Mouse (Mus musculus) gonadal fat pad, adult 2 months (tissue): ENCODE data around the gene Syngap1. TPM values are rescaled to one million over a fixed set of nuclear protein-coding genes. Genes with fewer than 3 reads are reported as not detected.
"Not testable (repeated sequence)": the region's sequence is repeated elsewhere in the genome, so short reads cannot be mapped to it uniquely, and the experiment has no call there.

Experiments used
- DNase-seq: peaks from one replicate; pipeline ENCODE4 v3.0.0-alpha.2; 2012; ENCODE audit warnings: low read depth
- polyA plus RNA-seq: library from polyadenylated mRNA; depleted of rRNA; stranded (reverse); fragments of >200 nt; gene quantifications from 2 replicates; pipeline ENCODE4 v1.2.3, GENCODE M21; 2012; rRNA removed

The Syngap1 gene
- polyA plus RNA-seq = 13.2 and 20.3 TPM in 2 replicates

DNA sequence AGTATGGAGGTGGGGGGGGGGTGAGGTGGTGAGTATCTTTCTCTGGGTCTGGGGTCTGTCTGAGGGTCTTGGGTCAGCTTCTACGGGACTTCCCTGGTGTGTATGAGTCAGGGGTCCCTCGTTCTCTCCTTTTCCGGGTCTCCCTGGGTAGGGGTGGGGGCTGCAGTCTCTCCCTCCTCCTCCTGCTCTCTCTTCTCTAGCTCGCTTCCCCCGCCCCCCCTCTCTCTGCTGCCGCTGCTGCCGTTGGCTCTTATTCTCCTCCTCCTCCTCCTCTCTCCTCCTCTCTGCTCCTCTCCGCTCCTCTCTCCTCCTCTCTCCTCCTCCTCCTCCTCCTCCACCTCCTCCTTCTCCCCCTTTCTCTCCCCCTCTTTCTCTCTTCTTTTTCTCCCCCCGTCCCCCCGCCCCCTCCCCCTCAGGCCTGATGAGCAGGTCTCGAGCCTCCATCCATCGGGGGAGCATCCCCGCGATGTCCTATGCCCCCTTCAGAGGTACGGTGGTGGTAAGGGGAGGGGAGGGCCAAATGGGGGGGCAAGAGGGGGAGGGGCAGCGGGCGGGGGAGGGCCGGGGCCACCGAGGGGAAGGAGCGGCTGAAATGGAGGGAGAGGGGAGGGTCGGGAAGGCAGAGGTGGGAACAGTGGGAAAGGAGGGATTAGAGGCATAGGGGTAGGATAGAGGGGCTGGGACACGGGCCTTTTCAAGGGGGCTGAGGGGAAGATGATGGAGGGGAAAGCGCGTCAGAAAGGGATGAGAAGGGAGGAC is at the start of gene Syngap1:
Gene Syngap1, plus strand, starts transcription at position 223 of the 759 bp plus-strand sequence.
- DNase-seq = no peak

DNA sequence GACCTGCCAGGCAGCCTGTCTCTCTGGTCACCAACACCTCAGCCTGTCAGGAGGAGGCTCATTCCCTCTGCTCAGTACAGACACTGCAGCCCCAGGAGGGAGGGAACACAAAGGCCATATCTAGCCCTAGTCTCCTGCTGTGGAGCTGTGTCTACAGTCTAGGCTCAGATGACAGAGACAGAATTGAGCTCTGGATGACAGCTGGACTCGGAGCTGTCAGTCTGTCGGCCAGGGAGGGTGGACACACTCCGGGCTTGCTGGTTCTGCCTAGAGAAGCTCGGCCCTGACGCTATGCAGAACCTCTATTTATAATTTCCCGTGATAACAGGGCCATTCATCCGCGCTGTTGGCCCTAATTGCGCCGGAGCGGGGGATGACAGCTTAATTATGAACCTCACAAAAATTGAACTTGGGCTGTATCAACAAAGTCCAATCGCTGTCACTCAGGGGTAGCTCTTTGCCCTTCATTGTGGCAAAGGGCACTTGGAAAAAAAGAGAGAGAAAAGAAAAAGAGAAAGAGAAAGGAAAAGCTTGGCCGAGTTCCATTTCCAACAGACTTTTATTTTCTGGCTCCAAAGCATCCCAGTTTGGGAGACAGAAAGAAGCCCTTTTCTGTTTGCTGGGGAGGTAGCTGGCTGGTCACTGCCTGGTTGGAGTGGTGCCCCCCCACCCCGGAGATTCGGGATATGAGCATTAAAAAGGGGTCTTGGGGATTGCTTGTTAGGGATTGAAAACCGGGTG is 48.2 kb upstream of the Syngap1 start:
- no peak for DNase-seq

DNA sequence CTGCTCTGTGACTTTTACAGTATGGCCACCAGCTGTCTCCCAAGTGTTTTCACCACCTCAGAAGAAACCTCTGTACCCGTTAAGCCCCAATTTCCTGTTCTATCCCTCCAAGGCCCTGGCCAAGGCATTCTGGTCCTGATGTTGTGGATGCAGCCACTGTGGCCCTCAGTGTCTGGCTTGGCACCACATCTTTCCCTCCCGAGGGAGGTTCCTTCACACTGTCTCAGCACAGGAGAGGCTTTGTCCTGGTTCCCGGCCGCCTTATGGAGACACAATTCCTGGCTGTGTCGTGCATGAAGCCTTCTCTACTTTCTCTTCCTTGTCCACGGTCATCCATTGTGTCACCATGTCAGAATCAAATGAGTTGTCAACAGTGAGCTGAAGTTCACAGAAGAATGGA is 47.6 kb upstream of the Syngap1 start:
- no peak for DNase-seq

DNA sequence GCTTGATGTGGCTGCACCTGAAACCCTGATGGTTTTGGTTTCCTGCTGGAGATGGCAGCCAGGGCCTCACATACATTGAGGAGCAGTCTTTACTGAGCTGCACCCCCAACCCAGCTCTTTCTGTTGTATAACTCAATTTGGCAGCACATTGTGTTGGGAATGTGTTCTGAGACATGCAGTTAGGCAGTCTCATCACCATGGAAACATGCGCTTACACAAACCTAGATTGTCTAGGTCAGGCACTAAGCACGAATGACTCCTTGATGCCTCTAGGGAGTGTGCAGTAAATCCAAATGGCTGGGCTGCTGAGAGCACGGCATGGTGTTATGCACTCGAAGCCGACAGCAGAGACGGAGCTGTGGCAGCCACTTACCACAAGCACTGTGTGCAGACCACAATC is 46.7 kb upstream of the Syngap1 start:
- DNase-seq = no peak

DNA sequence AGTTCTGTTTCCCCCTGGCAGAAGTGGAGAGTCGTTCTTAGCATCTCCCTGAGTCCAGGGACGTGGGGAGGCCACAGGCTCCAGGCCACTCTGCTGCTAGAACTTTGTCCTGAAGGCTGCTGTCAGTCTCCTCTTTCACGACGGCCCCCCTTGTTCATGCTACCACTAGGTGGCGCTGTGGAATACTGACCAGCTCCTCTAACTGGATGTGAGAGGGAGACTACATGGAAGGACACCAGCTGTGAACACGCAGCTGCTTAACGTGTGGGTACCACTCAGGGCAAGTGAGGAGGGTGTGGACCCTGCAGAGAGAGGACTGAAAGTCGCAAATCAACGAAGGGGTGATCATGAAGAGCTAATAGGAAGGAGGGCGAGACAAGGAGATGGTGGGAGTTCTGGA is 45.5 kb upstream of the Syngap1 start:
- no peak for DNase-seq

DNA sequence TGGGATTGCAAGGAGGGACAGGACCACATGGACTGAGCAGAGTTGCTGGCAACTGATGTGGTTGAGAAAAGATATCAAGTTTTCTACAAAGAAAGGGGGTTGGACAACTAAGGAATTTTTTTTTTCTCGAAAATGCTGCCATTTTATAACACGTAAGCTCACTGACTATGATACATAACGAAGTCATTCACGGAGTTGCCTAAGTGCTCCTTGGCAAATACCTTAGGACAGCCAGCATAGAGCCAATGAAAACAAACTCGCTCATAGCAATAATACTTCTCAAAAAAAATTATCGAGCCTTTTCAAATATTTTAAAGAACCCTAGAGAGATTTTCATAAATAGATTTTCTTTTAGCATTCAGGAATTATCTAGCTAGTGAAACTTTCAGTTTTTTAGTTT is 40.1 kb upstream of the Syngap1 start:
- no peak for DNase-seq

DNA sequence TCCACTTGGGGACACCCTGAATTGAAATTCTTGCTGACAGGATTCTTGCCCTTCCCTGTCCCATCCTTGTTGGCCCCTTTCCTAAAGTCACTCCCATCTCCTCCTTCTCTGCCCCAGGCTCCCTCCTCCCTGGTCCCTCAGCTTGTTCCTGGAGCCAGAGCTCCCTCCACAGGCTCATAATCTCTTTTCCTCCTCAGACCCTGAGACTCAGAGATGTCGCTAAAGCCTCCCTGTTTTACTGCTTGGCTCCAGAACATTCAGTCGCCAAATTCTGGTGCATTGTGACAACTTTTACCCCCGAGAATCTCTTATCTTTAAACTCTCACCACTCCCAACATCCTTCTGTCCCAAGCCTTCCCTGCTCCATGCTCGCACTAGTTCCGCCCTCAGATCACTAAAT is 36.7 kb upstream of the Syngap1 start:
- no peak for DNase-seq

DNA sequence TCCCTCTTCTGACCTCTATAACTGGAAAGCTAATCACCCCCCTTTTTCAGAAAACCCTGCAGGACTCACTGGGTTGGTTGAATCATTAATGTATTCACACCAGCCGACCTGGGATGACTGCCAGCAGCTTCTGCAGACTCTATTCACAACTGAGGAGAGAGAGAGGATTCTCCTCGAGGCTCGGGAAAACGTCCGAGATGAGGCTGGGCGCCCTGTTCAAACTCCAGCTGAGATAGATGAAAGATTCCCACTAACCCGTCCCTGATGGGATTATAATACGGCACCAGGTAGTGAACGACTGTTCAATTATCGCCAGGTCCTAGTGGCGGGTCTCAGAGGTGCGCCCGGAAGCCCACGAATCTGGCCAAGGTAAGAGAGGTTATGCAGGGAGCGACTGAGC is 33.5 kb upstream of the Syngap1 start:
- not testable (repeated sequence) for DNase-seq

DNA sequence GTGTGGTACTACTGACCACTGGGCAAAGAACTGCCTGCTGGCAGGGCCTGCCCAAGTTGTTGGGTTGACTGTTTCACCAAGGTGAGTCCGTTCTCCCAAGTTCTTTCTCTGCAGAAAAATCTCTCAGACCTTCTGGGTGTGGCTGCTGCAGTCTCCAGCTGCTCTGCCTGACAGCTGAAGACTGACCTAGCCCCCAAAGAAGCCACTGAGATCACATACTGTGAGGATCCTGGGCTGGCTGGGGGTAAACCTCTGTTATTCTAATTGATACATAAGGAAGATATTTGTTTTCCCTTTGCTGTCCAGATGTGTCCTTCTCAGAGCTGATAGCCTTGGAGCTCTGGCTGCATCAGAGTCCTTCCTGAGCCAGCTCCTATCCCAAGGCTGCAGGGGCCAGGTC is 25.8 kb upstream of the Syngap1 start:
- no peak for DNase-seq

DNA sequence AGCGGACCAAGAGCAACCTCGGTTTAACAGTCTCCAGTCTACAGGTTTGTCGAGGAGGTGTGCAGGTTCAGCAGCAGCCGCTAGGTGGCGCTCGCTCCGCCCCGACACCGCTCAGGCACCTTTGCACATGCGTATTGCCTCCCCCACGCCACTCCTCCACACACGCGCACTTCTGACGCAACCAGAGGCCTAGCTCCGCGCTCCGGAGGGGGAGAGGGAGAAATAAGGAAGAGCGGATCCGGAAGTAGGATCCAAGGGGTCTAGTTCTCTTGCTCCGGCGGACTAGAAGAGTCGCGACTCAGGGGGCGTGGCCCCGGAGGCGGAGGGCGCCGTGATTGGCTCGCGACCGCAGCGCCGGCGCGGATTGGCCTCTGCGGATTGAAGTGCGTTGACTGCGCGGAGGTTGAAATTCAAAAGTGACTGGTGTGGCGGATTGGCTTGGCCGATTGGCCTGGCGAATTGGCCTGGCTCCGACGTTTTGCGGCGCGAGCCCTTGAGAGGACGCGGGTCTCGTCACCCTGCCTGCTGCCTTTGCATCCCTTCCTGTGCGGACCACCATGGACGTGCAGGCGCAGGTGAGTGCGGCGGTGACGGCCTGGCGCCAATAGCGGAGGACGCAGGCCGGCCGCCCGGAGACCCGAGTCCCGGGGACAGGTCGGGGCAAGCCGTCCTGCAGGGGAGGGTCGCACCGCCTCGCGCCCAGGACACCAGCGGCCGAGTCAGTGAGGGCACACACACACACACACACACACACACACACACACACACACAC is 24.2 kb upstream of the Syngap1 start, which contains the start of gene Kifc5b:
Gene Kifc5b, plus strand, starts transcription at position 381 of the 772 bp plus-strand sequence.
- peak; percentile 76 for DNase-seq

DNA sequence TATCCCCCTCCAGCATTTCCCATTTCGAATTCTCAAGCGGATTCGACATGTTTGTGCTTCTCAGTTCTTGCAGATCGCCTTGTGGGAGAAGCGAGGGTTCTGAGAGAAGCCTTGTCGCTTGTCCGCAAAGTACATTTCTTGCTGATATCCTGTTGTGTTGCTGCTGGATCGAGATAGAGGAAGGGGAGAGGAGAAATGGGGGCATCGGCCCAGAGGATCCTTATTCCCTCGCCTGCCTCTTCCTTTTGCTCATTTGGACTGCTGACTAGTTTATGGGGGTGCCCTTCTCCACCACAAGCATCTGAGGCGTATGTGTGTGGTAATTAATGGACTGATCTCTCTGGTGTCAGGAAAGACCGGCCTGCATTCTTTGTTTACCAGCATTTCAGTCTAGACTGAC is 23.5 kb upstream of the Syngap1 start:
- DNase-seq = not testable (repeated sequence)

DNA sequence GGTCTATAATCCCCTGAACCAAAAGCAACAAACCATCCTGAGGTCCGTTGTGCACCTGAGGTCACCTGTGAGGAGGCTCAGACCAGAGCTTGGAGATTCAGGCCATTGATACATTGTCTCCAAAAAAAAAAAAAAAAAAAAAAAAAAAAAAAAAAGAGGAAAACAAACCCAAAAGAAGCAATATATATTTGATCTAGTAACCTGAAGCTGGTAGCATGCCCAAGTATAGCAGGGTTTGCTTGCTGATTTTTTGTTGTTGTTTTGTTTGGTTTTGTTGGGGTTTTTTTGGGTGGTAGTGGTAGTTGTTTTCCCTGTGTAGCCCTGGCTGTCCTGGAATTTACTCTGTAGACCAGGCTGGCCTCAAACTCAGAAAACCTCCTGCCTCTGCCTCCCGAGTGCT is 22.7 kb upstream of the Syngap1 start:
- DNase-seq = no peak

DNA sequence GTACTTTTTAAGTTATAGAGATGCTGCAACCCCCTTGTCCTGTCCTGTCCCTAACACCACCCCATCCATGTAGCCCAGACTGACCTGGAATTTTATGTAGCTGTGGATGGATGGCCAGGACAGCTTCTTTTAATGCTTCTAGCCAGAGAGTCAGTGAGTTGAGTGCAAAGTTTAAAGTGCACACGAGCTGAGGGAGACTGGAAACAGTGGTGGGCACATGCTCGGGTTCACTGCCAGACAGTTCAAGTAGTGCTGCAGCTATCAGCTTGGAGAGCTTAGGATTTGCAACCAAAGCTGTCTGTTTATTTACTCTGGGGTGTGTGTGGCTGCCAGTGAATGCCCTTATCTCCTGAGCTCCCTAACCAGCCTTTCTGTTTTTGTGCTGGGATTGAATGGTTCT is 21.5 kb upstream of the Syngap1 start:
- not testable (repeated sequence) for DNase-seq

DNA sequence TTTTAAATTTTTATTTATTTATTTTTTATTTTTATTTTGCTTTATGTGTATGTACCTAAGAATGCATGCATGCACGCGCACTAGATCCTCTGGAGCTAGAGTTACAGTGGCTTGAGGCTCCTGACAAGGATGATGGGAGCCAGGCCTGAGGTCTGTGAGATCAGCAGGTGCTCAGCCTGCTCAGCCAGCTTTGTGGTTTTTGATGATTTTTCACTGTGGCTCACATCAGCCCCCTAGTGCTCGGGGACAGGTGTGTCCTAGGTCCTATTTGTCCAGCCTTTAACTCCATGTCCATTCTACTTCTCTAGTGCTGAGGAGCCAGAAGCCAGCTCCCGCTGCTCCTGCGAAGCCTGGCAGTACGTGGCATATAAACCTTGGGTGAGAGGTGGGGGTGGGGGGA is 18.7 kb upstream of the Syngap1 start:
- DNase-seq = not testable (repeated sequence)

DNA sequence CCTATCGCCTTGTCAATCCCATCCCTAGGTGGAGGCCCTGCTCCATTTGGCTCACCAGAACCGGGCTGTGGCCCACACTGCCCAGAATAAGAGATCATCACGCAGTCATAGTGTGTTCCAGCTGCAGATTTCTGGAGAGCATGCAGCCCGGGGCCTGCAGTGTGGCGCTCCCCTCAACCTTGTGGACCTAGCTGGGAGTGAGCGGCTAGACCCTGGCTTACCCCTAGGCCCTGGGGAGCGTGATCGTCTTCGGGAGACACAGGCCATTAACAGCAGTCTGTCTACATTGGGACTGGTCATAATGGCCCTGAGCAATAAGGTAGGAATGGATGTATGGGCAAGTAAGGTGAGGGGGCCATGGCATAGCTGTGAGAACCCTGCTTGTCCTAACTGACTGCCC is 15.6 kb upstream of the Syngap1 start:
- DNase-seq = not testable (repeated sequence)

DNA sequence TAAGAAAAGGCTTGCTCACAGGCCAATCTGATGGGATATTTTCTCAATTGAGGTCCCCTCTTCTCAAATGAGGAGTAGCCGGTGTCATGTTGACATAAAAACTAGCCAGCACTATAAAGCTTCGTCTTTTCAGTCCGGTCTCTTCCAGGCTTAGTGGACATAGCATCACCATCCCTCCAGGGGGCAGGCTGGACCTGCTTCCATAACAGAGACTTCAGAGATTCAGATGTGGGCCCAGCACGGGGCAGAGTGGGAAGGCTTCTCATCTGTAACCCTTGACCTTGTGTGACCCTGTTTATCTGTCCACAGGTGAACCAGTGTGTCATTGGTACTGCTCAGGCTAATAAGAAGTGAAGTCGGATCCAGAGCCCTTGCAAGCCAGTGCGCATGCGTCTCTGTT is 9.3 kb upstream of the Syngap1 start:
- not testable (repeated sequence) for DNase-seq

DNA sequence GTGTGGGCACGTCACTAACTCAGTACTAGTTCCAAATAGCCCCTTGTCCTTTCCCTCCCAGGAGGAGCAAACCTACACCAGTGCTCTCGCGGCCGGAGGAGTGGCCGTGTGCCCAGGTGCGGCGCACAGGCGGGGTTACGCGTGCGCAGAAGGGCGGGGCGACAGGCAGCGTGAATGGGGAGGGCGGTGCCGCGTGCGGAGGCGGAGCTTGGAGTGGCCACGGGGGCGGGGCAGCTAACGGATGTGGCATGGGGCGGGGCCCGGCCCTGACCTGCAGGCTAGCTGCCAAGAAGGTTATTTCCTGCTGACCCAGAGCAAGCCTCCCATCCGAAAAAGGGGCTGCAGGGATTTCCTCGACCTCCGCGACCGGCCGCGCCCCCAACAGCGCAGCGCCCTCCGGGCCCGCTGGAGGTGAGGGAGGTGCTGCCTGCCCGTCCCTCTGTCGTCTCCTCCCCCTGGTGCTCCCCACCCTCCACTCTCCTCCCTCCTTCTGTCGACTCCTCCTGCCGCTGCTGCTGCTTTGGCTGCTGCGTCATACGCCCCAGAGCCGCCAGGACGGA is 8.1 kb upstream of the Syngap1 start, which contains the start of gene Phf1:
Gene Phf1, plus strand, starts transcription at position 214 of the 560 bp plus-strand sequence.
- DNase-seq = no peak

DNA sequence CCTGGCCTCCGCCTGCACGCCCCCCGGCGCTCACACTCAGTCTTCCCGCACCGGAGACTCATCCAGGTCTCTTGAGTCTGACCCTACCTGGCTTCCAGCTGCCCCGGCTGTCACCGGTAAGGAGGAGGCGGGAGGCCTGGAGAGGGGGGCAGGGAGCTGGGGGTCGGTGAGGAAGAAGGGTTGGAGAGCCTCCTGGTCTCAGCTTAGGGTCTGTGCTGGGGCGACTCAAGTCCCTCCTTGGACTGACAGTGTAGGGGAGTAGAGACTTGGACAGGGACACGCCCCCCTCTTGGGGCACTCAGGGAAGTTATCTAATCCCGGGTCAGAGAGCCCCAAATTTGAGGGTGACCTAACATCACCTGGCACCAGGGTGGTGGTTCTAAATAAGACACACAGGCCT is 7.6 kb upstream of the Syngap1 start:
- no peak for DNase-seq

DNA sequence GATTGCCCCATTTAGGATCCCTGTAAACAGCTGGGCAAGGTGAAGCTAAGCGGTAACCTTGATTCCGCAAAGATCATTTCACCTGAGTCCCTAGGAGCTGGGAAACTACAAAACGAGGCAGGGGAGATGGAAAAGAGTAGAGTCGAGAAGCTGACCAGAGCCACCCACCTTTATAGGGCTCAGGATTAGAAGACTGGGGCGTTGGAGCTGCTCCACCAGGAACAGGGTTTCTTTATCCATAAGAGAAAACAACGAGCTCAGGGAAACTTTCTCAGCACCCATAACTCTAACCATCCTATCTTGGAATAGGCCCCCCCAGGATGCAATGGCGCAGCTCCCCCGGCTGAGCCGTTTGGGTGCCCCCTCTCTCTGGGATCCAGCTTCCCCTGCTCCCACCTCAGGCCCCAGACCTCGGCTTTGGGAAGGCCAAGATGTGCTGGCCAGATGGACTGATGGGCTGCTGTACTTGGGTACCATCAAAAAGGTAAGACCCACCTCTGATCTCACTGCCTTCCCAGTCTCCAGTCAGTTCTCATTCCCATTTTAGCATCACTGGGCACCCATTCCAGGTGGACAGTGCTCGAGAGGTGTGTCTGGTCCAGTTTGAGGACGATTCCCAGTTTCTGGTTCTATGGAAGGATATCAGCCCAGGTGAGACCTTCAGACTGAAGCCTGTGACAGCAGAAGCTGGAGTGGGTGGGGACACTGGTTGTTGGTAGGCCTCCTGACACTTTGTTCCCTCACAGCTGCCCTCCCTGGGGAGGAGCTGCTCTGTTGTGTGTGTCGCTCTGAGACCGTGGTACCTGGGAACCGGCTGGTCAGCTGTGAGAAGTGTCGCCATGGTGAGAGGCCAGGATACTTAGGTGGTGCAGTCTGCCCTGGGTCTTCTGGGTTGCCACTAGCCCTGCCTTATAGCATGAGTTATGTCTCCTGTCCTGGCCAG is 6.9 kb upstream of the Syngap1 start:
- DNase-seq = no peak

DNA sequence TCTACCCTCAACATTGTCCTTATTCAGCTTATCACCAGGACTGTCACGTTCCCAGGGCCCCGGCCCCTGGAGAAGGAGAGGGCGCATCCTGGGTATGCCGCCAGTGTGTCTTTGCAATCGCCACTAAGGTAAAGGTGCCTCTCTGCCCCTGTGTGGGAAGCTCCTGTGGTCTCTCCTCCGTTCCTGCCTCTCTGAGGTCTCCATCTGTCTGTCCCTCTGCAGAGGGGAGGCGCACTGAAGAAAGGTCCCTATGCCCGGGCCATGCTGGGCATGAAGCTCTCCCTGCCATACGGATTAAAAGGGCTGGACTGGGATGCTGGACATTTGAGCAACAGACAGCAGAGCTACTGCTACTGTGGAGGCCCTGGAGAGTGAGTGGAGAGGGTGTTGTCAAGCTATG is 6.0 kb upstream of the Syngap1 start:
- DNase-seq = no peak

DNA sequence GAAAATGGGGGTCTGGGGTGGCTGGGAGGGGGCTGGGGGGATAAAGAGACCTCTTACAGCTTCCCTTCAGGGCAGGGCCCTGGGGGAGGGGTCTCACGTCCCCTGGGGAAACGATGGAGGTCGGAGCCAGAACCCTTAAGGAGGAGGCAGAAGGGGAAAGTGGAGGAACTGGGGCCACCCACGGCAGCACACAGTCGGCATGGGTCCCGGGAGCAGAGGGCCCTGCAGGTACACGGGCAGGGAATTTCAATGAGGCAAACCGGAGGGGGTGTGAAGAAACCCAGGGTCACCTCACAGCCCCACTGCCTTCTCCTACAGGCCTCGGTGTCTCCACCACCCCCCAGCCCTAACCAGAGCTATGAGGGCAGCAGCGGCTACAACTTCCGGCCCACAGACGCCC is 4.6 kb upstream of the Syngap1 start:
- no peak for DNase-seq
